Mouse (Mus musculus): ENCODE results near the gene Srgap3.

GRCm38 (mm10) chr6:112866096-112866495 is 81.0 kb downstream of the Srgap3 start:
- TF ChIP-seq EP300 (IDR thresholded peaks at IDR 0.05) (no peak), CTCF (IDR thresholded peaks at IDR 0.05) (no peak)

Measured in lung, postnatal 0 days (tissue).